Mouse (Mus musculus): ENCODE results near the gene Cttnbp2nl.

DNA sequence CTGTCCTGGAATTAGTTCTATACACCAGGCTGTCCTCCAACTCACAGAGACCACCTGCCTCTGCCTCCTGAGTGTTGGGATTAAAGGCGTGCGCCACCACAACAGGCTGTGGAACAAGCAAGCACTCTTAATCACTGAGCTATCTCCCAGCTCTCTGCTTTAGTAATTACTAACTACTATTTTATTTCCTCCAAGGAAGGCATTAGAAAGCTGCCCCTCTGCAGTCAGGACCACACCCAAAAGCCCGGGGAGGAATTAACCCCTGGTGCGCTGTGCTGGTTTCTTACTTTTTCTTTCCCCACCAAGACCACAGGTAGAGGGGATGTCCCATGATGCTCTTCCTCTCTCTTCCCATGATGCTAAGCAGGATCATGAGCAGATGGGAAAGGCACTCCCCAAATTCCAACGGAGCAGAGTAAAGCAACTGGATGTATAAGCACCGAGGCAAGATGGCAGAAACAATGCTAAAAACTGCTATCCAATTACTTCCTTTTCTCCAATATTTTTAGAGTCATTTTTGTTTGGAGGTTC is 15.6 kb downstream of the Cttnbp2nl start:
- no peak for TF ChIP-seq POLR2A (IDR thresholded peaks at IDR 0.05; ENCODE audit: control insufficient read depth in 1 of 2, insufficient read depth in 1 of 2, low read depth in 1 of 2, low read length in 2 of 2, poor library complexity in 1 of 2)
- TF ChIP-seq CTCF (IDR thresholded peaks at IDR 0.05 in 2 of 3, conservative IDR thresholded peaks at IDR 0.05 in 1 of 3; ENCODE audit: control insufficient read depth in 1 of 3, insufficient read depth in 1 of 3, low read depth in 2 of 3, low read length in 3 of 3, poor library complexity in 1 of 3, severe bottlenecking in 1 of 3) = no peak
- no peak for TF ChIP-seq GATA1 (IDR thresholded peaks at IDR 0.05; ENCODE audit: low read depth, low read length)
- no peak for TF ChIP-seq POLR2AphosphoS2 (IDR thresholded peaks at IDR 0.05; ENCODE audit: low read length)
- no peak for TF ChIP-seq TCF12 (IDR thresholded peaks at IDR 0.05; ENCODE audit: low read depth, low read length)
- TF ChIP-seq ZNF384 (IDR thresholded peaks at IDR 0.05; ENCODE audit: low read depth, low read length) = no peak
- TF ChIP-seq EP300 (IDR thresholded peaks at IDR 0.05; ENCODE audit: low read depth in 1 of 2, low read length in 2 of 2) = no peak
- TF ChIP-seq MYC (IDR thresholded peaks at IDR 0.05; ENCODE audit: low read depth, low read length) = no peak
- TF ChIP-seq ZC3H11A (IDR thresholded peaks at IDR 0.05; ENCODE audit: low read depth, low read length) = no peak
